Mouse (Mus musculus) layer of hippocampus, adult 18-20 months (tissue): Measurements from ENCODE around the gene Nelfb. TPM values are rescaled to one million over a fixed set of nuclear protein-coding genes. Genes with fewer than 3 reads are reported as not detected.

Experiments
- DNase-seq, 2 experiments: peaks; one replicate each; pipeline ENCODE4 v3.0.0; 2022; ENCODE audit warnings: low spot score in 2 of 2
- total RNA-seq, 2 experiments: library from RNA; stranded (reverse); gene quantifications; 2 replicates each; pipeline ENCODE4 v1.2.3; 2021

The Nelfb gene
- total RNA-seq, 2 experiments from 2014 or later = 56.7 to 60.0 TPM

DNA sequence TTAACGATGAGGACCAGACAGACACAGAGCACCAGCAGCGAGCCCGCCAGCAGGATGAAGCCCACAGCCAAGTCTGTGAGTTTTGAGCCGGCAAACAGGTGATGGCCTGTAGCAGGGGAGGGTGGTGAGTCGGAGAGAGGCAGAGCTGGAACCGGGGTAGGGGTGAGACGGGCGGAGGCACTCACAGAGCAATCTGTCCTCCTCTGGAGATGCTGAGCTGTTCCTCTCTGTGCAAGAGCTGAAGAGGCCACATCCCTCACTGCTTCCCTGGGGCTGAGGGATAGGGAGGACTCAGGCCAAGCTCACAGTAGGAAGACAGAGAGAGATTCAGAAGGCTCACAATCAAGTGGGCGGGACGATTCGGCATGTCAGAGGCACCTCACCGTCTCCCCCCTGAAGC is 19.7 kb upstream of the Nelfb start:
- no peak for DNase-seq

- DNase-seq = no peak
These were observed 19.3 kb upstream of the Nelfb start for GRCm38 (mm10) chr2:25230581-25230980.

GRCm38 (mm10) chr2:25229582-25229981 is 18.3 kb upstream of the Nelfb start:
- DNase-seq = no peak

DNA sequence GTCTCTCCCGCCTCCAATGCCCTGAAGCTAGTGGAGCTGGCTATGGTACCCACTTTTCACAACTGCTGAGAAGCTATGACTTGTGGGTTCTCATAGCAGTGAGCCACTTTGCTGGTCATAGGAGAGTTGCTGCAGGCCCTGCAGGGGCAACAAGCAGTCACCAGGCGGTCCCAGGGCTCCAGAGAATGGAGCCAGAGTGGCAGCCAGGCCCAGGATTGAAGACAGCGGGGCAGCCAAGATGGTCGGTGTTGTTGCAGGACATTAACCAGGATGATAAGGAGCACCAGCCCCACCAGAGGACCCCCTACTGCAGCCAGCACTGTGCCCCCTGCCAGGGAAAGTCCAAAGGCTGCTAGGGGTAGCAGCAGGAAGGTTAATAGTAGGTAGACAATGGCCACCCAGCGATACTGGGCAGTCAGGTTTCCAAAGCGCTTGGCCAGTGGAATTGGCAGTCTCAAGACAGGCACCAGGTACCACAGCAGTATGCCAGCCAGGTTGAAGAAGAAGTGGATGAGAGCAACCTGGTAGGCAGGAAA is 17.8 kb upstream of the Nelfb start:
- DNase-seq = no peak

- peak; percentile 74 to 93 for DNase-seq
These were observed 17.2 kb upstream of the Nelfb start for GRCm38 (mm10) chr2:25228431-25228889.

DNA sequence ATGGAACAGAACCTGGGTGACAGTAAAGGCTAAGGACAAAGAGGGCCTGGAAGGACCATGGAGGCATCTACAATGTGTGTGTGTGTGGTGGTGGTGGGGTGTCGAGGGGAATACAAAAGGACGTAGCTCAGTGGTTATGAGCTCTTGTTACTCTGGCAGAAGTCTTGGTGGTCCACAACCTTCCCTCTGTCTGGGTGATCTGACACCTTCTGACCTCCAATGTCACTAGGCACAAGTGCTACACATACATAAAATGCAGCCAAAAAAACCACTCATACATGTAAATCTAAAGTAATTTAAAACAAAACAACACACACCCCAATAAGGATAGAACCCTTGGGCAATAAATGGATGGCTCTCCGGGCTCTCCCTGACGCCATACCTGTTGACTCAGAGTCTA is 16.1 kb upstream of the Nelfb start:
- no peak for DNase-seq

GRCm38 (mm10) chr2:25226864-25227263 is 15.6 kb upstream of the Nelfb start:
- DNase-seq = peak in 1 of 2 experiments; percentile 54

- no peak for DNase-seq
These were observed 14.6 kb upstream of the Nelfb start for GRCm38 (mm10) chr2:25225811-25226379.

DNA sequence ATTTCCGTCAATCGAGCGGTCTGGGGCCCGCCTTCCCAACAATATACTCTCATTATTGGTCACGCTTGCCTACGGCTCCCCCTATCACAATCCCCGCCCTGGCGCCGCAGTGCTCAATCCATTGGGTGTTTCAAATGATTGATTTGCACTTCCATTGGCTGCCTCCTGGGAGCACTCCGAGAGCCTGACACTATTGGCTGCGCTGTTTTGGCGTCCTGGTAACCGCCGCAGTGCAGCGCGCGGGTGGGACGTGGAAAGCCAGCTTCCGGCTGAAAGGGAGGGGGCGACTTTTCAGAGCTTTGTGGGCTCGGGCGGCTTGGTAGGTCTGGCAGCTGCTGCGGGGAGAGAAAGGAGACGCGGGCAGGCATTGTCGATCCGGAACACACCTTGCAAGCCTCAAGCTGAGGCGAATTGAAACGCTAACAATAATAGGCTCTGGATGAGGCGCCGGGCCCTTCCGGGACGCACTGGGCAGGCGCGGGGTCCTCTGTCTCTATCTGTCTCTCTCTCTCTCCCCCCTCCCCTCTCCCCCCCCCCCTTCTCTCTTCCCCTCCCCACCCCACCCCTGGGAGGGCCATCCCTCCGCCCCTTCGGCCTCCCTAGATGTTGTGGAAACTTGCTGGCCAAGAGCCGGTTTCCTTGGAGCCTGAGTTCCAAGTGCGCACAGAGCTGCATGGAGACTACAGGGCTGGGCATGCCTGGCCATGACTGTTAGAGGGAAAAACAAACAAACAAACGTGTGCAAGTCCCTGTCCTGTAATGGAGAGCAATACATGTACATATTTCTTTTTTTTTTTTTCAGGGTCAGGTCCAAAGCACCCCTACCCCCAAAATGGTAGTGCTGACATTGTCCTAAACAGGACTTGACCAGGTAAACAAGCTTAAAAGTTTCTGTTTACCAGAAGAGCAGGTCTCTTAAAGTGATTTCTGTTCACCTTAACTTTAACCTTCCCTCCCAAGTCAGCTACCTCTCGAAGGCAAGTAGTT is 13.8 kb upstream of the Nelfb start:
- DNase-seq = peak; percentile 100

DNA sequence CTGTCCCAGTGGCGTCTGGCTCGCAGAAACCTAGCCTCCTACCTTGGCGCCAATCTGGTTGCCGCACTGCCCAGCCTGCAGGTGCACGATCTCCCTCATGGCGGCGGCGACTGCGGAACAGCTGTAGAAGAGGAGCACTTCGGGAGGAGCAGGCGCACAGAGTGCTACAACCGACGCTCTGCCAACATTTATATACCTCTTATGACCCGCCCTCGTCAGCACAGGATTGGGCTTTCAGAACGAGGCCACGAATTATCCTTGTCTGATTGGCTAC is 13.1 kb upstream of the Nelfb start, which contains the start of gene Tubb4b:
Tubb4b (minus strand) TSS at position 211 of the 274 bp plus-strand sequence.
- DNase-seq = no peak

DNA sequence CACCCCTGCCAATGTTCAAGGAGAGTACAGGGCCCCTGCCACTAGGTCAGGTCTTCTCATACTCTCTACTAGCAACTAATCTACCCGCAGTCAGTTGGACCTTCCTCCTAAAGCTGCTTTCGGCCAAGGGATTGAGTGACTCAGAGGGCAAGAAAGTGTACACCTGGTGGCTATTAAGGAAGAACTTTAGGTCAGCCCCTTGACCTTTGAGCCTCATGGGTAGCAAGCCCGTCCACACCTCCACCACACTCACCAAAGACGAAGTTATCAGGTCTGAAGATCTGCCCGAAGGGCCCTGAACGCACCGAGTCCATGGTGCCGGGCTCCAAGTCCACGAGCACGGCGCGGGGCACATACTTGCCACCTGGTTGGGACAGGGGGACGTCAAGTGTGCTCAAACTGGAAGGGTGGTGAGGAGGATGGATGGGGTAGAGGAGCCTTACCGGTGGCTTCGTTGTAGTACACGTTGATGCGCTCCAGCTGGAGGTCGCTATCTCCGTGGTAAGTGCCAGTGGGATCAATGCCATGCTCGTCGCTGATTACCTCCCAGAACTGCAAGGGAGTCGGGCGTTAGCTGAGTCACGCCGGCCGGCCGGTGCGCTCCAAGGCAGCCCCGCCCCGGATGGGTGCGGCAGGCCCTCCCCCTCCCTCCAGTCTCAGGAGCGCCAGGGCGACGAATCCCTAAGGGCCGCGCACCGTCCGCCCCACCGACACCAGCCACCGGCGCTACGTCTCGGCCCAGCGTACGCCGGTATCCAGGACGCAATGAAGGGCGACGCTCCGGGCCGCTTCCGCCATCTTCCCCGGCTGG is 12.6 kb upstream of the Nelfb start:
- peak in 1 of 2 experiments; percentile 77 for DNase-seq

DNA sequence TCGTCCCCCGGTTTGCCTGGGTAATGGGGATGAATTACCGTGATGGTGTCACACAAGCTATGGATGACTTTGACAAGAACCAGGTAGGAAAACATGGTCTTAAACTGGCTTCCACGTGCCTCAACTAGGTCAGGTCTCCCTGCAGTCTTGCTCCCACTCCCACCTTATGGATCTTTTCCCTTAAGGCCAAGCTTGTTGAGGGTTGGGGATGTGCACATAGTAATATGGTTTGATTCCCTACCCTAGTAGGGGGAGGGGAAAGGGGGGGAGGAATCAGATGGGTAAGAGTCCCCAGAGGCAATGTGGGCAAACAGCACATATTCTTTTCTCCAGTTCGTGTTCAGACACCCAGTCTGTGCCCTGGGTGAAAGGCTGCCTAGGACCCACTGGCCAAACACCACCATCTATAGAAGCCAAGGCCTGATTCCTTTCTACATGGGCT is 10.1 kb upstream of the Nelfb start:
- DNase-seq = no peak

DNA sequence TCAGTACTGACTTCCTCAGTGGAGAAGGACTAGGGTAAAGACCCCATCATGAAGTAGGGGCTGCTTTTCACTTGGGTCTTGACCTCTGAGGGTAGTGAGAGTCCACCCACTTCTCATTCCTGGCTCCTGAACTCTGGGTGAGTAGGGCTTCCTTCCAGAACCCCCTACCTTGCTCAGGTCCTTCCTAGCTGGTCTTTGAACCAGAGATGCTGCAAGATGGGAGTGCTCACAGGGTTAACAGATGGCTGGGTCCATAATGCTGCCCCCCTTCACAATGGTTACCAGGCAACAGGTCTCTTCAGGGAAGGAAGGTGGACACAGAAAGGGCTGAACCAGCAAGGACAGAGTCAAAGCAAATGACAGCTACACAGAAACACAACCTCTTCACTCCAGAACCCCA is 7.2 kb upstream of the Nelfb start, which contains the start of gene Fam166a:
Fam166a (plus strand) TSS at position 301 of the 400 bp plus-strand sequence.
- no peak for DNase-seq

GRCm38 (mm10) chr2:25217666-25218065 is 6.4 kb upstream of the Nelfb start:
- no peak for DNase-seq

GRCm38 (mm10) chr2:25214444-25214843 is 3.2 kb upstream of the Nelfb start, which contains the start of gene Stpg3:
Gene Stpg3 (minus strand): TSS chr2:25214637.
- DNase-seq = no peak

DNA sequence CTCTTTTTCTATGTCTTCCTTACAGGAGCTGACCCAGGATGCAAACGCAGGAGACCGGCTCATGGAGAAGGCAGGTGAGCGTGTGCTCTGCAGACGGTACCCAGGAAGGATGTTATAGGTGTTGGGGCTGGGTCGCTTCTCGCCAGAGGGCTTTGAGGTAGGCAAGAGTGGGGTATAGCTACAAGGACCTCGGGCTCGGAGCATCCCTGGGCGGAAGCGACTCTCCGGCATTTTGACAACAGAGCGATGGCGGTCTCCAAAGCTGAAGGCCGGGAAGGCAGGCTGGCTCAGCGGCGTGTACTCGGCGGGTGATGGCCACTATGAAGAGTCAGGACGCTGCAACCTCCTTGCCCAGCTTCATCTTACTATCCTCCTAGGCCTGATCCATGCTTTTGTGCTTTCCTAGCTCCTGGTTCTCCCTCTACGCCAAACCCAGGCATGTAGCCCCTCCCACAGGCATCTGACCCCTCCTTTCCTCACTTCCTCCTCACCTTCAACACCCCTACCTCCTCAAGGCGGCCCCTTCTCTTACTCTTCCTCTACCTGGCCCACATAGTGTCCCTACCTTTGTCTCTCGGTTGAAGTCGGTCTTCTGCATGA is 2.1 kb upstream of the Nelfb start:
- DNase-seq = no peak

DNA sequence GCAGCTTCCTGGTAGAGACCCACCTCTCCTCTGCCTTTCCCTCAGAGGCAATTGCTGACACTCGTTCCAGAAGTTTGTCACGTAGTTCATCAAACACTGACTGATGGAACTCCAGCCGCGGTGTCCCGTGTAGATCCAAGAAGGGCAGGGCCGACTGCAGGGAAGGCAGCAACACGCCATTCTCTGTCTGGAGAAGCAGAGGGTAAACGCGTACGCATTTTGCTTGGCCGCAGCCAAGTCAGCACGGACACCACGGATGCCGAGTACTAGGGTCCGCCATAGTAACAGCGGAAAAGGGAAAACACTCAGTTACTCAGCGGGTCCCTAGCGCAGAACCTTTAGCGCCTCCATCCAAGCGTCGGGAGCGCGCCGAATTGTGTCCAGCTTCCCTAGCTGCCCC is 603 bp downstream of the Nelfb start:
- no peak for DNase-seq

DNA sequence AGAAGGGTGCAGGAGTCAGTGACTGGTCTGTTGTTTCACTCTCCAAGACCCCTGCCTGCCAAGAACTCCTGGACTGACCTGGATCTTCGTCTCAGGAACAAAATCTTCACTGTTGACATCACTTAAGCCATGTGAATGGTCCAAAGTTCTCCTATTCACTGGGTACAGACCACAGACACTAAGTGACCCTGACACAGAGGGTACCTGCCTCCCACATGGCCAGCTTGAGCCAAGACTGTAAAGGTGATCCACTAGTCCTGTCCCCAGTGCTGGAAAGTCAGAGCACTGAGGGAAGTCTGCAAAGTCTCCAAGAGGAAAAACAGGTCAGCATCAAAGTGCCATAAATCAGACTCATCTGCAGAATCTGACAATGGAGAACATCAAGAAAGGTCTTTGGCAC is 3.7 kb downstream of the Nelfb start:
- no peak for DNase-seq

DNA sequence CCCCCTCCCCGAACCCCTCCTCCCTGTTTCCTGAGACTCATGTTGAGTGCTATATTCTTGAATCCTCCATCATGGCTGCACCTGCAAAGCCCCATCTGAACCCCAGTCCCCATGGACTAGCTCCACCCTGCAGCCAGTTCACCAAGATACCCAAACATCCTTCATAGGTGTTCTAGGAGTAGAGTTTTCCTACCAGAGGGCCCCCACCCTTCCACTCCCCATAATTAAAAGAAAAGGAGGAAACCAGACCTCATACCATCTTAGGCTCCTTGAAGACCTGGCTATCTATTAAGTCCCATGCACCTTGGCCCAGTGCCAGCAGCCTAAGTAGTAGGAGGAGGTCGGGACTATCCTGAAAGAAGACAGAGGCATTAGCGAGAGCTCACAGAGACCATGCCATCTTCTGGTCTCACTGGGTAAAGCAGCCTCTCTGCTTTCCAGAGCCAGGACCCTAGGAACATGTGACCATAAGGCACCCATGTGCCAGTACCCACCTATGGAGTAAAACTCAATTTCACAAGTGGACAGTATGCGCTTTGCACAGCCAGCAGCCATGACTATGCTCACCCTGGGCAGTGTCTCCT is 7.6 kb downstream of the Nelfb start:
- no peak for DNase-seq

GRCm38 (mm10) chr2:25200631-25201030 is 10.7 kb downstream of the Nelfb start:
- no peak for DNase-seq
